ENCODE assay signal across 9 mouse cellular contexts in the genomic region with DNA sequence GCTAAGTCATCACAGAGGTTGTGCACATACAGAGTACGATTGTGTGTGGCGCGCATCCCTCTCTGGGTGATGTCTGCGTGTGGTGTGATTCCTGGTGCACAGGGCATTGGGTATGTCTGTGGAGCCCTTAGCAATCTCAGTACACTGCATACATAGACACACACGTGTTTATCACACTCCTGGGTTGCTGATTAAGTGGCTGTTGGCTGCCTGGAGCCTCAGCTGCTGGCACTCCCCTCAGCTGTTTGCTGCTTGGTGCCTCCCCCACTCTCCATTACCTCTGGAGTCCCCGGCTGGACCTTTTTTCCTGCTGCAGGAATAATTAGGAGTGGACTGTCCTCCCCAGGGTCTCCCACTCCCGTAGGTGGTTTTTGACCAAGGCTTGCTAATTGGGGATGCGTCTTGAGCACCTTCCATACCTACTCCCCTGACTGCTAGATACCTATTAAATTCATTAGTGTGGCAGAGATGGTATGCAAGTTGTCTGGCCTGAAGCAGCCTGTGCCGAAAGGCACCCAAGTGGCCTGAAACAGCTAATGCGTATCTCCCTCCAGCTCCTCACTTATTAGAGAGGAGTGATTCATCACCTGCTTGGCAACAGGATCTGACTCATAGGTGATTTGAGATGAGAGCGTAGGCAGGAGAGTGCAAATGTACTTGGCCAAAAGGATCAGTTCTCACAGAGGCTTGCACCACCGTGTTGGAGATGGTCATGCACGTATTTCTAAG. TPM values are rescaled to one million over a fixed set of nuclear protein-coding genes. Genes with fewer than 3 reads are reported as not detected.
DNase-seq lines count a peak whose midpoint lies in the region; ATAC-seq and TF ChIP-seq lines count a peak whose summit lies in the region.
"Had no signal": no experiment of that assay in that cellular context is flagged by ENCODE, and none has a peak within 500 bp of the region (broad histone marks: within the 10 kb centered on the region; RNA-seq: fewer than 3 reads in every experiment).

No protein-coding gene starts in this region.

- peak; percentile 40 for ATAC-seq in kidney, embryonic 16.5 days (ENCODE audit: low FRiP score, low TSS enrichment)
- ATAC-seq in embryonic facial prominence, embryonic 12.5 days (ENCODE audit: insufficient number of reproducible peaks, insufficient read depth, low FRiP score, low TSS enrichment), result 0 out of 2 replicates have a peak, but pooled peaks have one; percentile 25
- ATAC-seq in neural tube, embryonic 12.5 days (ENCODE audit: low FRiP score, low read depth), result peak; percentile 45

- no peak overlapping the region for H3K9ac ChIP-seq in kidney, embryonic 16.5 days (replicated peaks; ENCODE audit: low read length)
- no peak overlapping the region for H3K9ac ChIP-seq in embryonic facial prominence, embryonic 12.5 days
- no peak overlapping the region for H3K9ac ChIP-seq in neural tube, embryonic 12.5 days

- H3K9me3 ChIP-seq in kidney, embryonic 16.5 days (ENCODE audit: low read length), result no peaks in the 10 kb centered on the region
- no peaks in the 10 kb centered on the region for H3K9me3 ChIP-seq in embryonic facial prominence, embryonic 12.5 days
- H3K9me3 ChIP-seq in neural tube, embryonic 12.5 days, result no peaks in the 10 kb centered on the region

- H3K4me3 ChIP-seq in kidney, embryonic 16.5 days (ENCODE audit: low read length), result no peak overlapping the region
- H3K4me3 ChIP-seq in kidney, adult 2 months (ENCODE audit: insufficient read depth, low read depth, low read length), result no peak overlapping the region
- H3K4me3 ChIP-seq in embryonic facial prominence, embryonic 12.5 days, result no peak overlapping the region
- no peak overlapping the region for H3K4me3 ChIP-seq in neural tube, embryonic 12.5 days

- TF ChIP-seq POLR2A in kidney, adult 2 months (IDR thresholded peaks at IDR 0.05; ENCODE audit: low read depth, low read length), result no peak

- H3K27ac ChIP-seq in kidney, embryonic 16.5 days (ENCODE audit: low read length), result no peak overlapping the region
- no peak overlapping the region for H3K27ac ChIP-seq in kidney, adult 2 months (ENCODE audit: insufficient read depth, low read depth, low read length)
- no peak overlapping the region for H3K27ac ChIP-seq in embryonic facial prominence, embryonic 12.5 days
- no peak overlapping the region for H3K27ac ChIP-seq in neural tube, embryonic 12.5 days

- H3K4me1 ChIP-seq in kidney, embryonic 16.5 days (ENCODE audit: insufficient read depth, low read length), result peaks cover 16% of the 10 kb centered on the region
- peaks cover 2% of the 10 kb centered on the region; the same call in 1 of the 2 replicates for H3K4me1 ChIP-seq in kidney, adult 2 months (ENCODE audit: control insufficient read depth, insufficient read depth, low read length)
- peaks cover 16% of the 10 kb centered on the region; the same call in 1 of the 2 replicates for H3K4me1 ChIP-seq in embryonic facial prominence, embryonic 12.5 days
- H3K4me1 ChIP-seq in neural tube, embryonic 12.5 days, result peaks cover 8% of the 10 kb centered on the region

- no peak for TF ChIP-seq CTCF in kidney, adult 2 months (conservative IDR thresholded peaks at IDR 0.05; ENCODE audit: insufficient read depth, insufficient read length, low read depth, low read length)

- no peaks in the 10 kb centered on the region for H3K27me3 ChIP-seq in kidney, embryonic 16.5 days (ENCODE audit: insufficient read depth, low read length)
- no peaks in the 10 kb centered on the region for H3K27me3 ChIP-seq in kidney, adult 2 months (replicated peaks; ENCODE audit: control insufficient read depth, insufficient read depth, low read length)
- H3K27me3 ChIP-seq in embryonic facial prominence, embryonic 12.5 days, result no peaks in the 10 kb centered on the region
- no peaks in the 10 kb centered on the region for H3K27me3 ChIP-seq in neural tube, embryonic 12.5 days (replicated peaks)

- H3K4me2 ChIP-seq in kidney, embryonic 16.5 days (replicated peaks; ENCODE audit: low read depth, low read length), result no peak overlapping the region
- H3K4me2 ChIP-seq in embryonic facial prominence, embryonic 12.5 days (replicated peaks), result no peak overlapping the region
- H3K4me2 ChIP-seq in neural tube, embryonic 12.5 days (replicated peaks), result no peak overlapping the region

- no peak for DNase-seq in kidney, adult 2 months
- DNase-seq in heart, postnatal 4 days, result peak; percentile 37
- no peak for DNase-seq in right cerebral cortex, postnatal 14 days
- no peak for DNase-seq in cerebellum, adult 18-20 months
- DNase-seq: cerebellum, adult 9-11 months; lung, postnatal 14 days had no signal

- WGBS in kidney, embryonic 16.5 days, result 74% methylated on average over 13 of the region's 13 CpGs
- WGBS in kidney, adult 2 months, result 75% methylated on average over 13 of the region's 13 CpGs
- 86% methylated on average over 13 of the region's 13 CpGs for WGBS in embryonic facial prominence, embryonic 12.5 days
- 85% methylated on average over 13 of the region's 13 CpGs for WGBS in neural tube, embryonic 12.5 days

- H3K36me3 ChIP-seq in kidney, embryonic 16.5 days (ENCODE audit: insufficient read depth, low read length), result peaks cover 50% of the 10 kb centered on the region
- H3K36me3 ChIP-seq in kidney, adult 2 months (ENCODE audit: control insufficient read depth, insufficient read depth, low read length), result peaks cover 7% of the 10 kb centered on the region; the same call in 1 of the 2 replicates
- peaks cover 26% of the 10 kb centered on the region for H3K36me3 ChIP-seq in embryonic facial prominence, embryonic 12.5 days
- H3K36me3 ChIP-seq in neural tube, embryonic 12.5 days, result peaks cover 37% of the 10 kb centered on the region

RNA-seq across cellular contexts. Expression of gene Jade1, which starts 50.2 kb away (rescaled TPM):
- polyA plus RNA-seq in kidney, embryonic 16.5 days (2015; fragmentation: Nextera tagmentation; extraction: Ambion mirVana), result 21.2 TPM in 2 replicates
- polyA plus RNA-seq in kidney, adult 2 months (2012; rRNA removed), result 29.9 and 30.2 TPM in 2 replicates
- 13.2 and 13.4 TPM in 2 replicates for polyA plus RNA-seq in embryonic facial prominence, embryonic 12.5 days (2016; fragmentation: Nextera tagmentation; extraction: Ambion mirVana)
- 10 to 100 TPM; 37.8 to 43.5 TPM for total RNA-seq in heart, postnatal 4 days (2021)
- polyA plus RNA-seq in neural tube, embryonic 12.5 days (2016; fragmentation: Nextera tagmentation; extraction: Ambion mirVana), result 14.0 and 14.4 TPM in 2 replicates
